Mouse (Mus musculus) gastrocnemius, postnatal 4 days (tissue): Measurements from ENCODE around the gene Edaradd. TPM values are rescaled to one million over a fixed set of nuclear protein-coding genes. Genes with fewer than 3 reads are reported as not detected.

ENCODE experiments used
- DNase-seq, 2 experiments: peaks; one replicate each; pipeline ENCODE4 v3.0.0; 2021 to 2022; ENCODE audit warnings: low spot score in 2 of 2, mixed read lengths in 2 of 2
- long read RNA-seq, 2 experiments: library from polyadenylated mRNA; stranded (forward); transcript quantifications; one replicate each; pipeline ENCODE4 v2.0.0; 2021
- total RNA-seq, 2 experiments: library from RNA; stranded (reverse); gene quantifications; 2 replicates each; pipeline ENCODE4 v1.2.3; 2021

Edaradd gene
- total RNA-seq, result under 1 TPM; 0.10 TPM
- long read RNA-seq, experiment 1, result 0 reads
- long read RNA-seq, experiment 2, result 0 reads

DNA sequence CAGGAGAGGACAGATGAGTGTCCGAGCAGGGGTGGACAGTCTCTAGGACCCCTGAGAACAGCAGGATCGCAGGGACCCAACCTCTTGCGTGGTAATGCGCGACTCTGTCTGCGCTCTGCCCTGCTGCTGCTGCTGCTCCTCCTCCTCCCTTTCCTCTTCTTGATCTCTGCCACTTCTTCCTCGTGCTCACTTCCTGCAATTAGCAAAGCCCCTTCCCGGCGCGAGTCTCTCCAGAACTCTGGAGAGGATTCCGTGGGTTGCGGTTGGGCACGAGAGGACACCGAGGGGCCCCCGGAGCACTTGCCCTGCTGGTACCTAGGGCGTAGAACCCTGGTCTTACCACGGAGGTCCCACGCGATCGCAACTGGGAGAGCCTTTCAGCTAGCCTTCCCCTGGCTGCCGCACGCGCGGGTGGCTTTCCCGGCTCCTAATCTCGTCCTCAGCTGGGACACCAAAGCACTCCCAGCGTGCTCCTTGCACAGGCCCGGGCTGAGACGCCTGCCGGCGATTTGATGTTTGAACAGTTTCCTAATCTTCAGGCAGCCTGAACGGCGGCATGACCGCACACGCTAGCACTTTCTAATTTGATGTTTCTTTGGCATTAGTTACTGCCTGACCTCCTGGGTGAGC lies at the start of gene Edaradd:
Gene Edaradd (minus strand): TSS at position 484 of the 630 bp plus-strand sequence.
- DNase-seq, result peak; percentile 31 to 59

DNA sequence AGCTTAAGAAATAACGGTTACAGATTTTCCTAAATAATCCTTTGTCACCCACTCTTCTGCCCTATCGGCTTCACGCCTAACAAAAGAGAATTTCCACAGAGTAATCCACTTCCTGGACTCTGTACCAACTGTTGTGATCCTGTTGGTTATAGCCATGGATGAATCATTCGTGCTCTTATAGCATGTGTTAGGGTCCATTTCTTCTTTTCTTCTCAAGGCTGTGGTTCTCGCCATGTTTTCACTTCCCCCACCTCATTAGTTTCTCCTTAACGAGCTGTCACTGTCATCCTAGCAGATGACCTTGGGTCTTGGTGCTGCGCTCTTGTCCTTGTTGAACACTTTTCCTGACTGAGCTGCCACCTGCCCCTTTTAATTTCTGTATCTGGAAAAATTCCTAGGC lies 49.5 kb upstream of the Edaradd start:
- no peak for DNase-seq

DNA sequence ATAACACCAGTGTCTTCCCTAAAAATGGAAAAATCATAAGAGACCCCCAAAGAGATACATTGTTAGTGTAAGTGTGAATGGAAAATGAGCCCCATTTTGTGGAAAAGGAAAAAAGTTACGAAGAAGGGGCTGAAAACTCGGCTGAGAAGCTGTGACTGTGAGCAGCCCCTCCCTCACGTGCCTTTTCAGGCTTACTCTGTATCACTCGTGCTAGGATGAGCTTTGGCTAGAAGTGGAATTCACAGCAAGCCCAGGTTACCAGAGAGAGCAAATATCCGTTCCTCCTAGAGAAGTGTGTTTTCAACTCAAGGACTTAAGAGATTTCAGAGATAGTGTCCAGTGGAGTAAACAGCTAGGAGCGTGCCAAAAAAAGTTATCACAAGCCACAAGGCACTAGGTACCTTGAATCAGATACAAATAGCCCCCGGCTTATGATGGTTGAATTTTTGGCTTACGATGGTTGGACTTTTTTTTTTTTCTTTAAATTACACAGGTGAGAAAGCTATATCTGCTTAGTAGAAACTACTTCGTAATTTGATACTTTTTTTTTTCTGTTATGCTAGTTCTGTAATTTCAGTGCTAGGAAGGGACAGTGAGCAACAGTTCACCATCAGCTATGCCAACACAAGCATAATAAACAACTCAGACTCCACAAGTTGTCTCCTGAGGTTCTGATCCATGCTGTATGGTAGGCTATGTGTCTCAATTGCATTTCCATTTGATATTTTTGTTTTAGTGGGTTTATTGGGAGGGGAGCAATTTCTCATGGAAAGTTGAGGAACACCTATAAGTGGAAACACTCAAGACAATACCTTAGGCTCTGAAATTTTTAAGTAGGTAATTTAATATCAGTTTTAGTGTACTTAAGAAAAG lies 48.6 kb upstream of the Edaradd start:
- DNase-seq, result no peak

DNA sequence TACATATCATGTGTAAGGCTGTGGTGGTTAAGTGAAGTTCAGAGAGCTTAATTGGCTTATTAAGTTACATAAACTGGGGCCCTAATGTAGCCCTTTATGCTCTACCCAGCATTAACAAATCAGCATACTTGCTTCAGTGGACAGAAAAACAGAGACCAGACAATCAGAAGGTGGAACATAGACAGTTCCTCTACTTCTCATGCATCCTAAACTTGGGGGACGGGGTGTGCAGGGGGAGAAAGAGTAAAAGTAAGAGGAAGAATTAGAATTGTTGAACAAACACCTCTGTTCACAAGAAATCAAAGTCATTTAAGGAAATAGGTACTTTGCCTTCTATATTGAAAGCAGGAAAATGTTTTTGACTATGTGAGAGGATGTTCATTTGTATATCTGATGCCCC lies 47.7 kb upstream of the Edaradd start:
- no peak for DNase-seq

DNA sequence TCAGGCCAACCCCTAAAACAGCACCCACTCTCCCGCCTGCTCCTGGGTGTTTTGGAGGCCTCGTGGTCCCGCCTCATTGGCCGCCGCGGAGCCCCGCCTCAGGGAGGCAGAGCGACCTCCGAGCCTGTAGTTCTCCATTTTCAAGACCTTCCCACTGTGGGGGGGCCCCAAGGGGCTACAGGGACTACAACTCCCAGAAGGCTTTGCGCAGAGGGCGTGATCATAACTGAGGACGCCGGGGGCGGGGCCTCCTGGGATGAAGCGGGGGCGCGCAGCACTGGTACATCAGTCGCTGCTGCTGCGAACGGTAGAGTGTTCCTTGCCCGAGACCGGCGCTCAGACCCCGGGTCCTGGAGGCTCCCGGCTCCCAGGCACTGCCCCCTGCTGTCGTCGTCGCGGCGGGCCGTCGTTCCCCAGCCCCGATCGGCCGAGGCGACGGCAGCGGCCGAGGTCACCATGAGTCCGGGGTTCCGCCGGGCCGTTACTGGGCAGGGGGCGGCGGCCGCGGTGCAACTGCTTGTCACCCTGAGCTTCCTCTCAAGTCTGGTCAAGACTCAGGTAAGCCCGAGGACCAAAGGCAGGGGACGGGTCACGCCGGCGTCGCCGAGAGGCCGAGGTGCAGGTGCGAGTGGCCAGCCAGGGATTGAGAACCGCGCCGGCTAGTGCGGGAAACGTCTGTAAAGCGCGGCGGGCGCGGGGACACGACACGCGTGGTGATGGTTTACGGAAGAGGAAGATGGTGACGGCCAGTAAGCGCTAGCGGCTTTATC lies 45.6 kb upstream of the Edaradd start, which contains the start of gene Ero1lb:
Gene Ero1lb (plus strand): TSS at position 254 of the 770 bp plus-strand sequence.
- DNase-seq, result peak; percentile 93 to 97

DNA sequence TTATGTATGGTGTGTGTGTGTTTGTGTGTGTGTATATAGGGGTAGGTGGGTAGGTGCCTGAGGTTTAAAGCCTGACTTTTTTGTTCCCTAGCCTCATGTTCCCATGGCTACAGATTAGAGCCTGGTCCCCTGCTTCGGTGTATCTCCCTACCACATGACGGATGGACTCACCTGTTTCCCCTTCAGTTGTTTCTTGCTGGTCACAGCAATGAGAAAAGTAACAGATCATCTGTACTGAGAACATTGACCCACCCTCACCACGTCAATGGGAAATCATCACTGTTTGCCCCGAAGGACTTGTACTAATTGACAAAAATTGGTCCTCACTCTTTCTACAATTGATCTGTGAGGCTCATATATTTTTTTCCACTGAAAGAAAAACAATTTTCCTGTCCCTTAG lies 42.0 kb upstream of the Edaradd start:
- DNase-seq, result no peak

DNA sequence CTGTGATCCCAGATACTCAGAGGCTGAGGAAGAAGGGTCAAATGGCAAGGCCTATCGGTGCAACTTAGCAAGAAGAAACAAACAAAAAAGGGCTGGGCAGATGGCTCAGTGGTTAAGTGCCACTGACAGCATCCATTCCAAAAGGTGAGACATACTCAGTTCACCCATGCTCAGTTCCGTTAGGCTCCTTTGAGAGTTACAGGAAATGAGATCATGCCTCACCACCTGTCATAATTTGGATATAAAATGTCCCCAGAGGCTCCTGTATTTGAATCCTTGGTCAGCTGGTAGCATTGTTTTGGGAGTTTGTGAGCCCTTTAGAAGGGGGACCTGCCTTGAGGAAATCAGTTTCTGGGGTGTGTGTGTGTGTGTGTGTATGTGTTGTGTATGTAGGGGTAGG lies 41.5 kb upstream of the Edaradd start:
- DNase-seq, result no peak

DNA sequence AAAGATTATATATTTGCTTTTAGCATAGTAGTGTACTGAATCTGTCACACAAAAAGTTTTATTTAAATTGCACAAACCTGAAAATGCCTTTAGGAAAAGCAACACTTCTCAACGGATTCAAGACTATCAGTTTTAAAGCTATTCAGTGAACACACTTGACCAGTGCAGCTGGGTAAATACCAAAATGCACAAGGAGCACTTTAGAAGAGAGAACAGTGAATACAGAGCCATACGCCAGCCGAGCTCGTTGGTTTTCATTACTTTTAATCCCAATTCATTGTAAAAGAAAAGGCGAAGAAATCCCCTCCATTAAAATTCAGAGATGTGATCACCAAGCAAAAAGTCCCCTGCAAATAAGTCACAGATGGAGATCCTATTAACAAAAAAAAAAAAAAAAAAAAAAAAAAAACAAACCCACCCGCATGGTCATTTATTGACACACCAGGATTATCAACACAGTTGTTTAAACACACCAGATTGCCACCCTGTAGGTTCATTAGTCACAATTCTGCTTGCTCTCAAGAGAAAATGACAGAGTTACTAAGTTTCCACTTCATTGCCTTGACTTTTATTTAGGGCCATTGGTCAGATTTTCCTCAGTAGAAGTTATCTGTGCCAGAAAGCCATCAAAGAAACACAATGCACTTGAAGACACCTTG lies 39.4 kb upstream of the Edaradd start:
- no peak for DNase-seq

DNA sequence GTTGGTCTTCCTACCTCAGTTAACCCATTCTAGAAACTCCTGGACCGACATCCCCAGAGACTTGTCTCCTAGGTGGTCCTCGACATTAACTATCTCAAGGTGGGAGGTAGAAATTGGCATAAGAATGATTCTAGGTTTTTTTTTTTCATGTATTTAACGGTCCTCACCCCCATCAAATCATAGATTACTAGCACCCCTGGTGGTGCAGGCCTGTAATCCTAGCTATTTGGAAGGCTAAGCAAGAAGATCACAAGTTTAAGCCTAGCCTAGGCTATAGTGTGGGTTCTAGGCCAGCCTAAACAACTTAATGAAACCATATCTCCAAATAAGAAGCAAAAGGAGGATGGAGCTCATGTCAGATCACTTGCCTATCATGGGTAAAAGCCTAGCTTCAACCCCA lies 38.8 kb upstream of the Edaradd start:
- DNase-seq, result no peak

DNA sequence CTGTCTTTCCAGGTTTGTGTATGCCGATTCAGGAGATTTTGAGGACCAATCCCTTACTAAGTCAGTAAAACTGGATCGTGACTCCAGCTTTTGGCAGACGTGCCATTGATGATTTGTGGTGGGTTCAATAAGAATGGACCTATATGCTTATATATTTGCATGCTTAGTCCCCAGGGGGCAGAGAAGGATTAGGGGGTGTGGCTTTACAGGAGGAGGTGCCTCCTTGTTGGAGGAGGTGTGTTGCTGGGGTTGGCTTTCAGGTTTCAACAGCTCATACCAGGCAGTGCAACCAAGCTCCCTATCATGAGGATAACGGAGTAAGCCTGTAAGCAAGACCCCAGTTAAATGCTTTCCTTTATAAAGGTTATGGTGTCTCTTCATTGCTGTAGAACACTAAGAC lies 34.0 kb upstream of the Edaradd start:
- DNase-seq, result no peak

DNA sequence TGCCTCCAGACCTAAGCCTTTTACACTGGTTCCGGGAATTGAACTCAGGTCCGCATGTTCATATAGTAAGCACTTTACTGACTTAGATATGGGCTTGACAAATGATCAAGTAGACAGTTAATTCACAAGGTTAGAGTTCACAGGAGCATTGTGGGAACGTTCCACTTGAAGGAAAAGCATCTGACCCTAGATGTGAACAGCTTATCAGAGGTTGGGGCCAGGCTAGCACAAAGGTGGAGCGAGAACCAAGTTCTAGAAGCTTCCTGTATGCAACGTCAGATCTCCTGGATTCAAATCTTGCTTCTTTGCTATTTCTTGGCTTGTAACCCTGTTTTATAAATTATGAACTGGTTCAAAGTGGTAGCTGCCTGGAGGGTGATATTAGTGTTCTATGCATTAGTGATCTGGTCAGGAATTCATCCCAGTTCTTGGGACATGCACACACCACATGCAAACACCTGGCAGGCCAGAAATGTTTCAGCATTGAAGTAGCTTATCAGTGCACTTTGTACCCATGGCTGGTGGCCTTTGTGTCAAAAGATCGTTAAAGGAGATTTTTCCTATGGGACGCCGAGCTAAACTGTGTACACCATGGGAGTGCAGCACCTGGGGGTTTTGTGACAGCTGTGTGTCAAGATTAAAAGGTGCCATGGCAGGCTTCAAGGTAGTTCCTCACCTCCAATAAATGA lies 23.8 kb upstream of the Edaradd start:
- no peak for DNase-seq

DNA sequence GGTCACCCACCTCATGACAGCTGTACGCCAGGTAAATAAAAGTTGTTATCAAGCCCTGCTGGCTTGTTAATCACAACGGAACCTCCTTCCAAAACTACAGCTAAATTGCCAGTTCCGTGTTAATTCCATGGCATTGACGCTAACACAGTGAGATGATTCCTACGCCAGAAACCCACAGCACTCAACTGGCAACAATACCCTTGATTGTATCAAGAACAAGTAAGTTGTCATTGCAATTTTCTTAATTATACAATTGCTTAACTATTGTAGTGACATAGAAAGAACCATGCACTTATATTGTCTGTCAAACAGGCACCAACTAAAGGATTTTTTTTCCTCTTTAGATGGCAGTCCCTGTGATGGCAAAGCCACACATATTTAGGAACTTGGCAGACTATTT lies 23.0 kb upstream of the Edaradd start:
- no peak for DNase-seq

DNA sequence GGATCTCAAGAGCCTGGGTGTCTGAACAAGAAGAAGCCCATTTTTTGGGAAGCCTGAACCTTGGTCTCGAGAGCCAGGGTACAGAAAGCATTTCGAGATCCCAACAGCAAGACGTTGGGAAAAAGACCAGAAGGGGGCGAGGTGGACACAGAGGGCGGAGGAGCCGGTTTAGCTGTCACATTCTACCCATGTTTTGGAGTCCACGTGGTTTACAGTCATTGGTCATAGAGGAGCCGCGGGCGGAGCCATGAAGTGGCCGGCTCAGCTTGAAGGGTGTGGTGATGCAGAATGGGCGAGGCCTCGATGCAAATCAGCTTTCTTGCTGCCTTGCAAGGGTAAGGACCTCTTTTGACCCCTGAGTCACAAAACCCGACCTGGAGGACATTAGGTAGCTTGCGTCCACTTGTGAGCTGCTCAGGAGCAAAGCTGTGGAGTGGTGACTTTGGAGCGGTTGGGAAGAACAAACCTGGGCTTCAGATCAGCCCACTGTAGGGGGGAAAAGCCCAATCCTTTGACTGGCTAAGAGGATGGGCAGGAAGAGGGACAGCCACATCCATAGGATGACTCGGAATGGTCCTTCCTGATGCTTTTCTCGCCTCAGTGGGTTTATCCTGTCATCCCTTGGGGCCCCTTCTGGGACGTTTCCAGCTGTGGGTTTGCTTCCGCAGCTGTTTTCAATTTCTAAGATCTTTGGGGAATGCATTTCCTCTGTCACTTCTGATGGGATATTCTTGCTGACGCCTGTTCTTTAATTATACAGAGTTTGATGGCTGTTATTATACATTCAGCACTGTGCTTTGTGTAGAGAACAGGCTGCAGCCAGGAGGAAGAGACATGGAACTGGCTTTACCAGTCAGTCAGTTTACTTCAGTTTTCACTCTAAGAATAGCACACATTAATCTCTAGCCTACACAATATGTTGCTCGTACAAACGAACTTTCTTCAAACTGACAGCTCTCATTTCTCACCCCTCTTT lies 22.1 kb upstream of the Edaradd start:
- peak in 1 of 2 experiments; percentile 37 for DNase-seq

DNA sequence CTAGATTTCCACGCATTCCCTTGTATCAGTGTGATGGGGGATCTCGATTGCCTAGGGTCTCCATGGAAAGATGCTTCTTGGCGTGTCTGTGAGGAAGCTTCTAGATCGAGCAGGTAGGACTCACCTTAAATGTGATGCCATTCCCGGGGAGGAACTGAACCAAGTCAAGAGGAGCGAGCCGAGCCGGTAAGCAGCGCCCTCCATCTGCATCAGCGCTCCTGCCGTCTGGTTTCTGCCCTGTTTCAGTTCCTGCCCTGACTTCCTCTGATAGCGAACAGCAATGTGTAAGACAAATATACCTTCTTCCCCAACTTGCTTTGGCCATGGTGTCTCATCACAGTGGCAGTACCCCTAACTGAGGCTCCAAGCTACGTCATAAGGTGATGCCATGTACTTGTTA lies 19.9 kb upstream of the Edaradd start:
- no peak for DNase-seq

DNA sequence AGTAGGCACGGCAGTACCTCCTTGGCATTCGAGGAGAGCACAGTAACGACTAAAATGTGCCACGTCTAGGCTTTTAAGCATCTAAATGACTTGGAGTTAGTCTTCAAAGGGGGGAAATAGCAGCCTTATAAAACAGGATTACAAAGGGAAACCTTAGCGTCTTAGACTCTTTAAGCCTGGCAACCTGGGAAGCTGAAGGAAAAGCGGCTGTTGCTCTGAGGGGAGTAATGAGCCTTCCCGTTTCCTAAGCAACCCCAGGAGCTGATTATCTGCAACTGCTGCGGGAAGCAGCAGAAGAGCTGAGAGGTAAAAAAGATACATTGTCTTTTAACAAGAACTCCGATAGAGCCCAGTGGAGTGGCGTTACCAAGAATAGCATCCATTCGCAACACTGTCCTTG lies 19.5 kb upstream of the Edaradd start:
- no peak for DNase-seq

DNA sequence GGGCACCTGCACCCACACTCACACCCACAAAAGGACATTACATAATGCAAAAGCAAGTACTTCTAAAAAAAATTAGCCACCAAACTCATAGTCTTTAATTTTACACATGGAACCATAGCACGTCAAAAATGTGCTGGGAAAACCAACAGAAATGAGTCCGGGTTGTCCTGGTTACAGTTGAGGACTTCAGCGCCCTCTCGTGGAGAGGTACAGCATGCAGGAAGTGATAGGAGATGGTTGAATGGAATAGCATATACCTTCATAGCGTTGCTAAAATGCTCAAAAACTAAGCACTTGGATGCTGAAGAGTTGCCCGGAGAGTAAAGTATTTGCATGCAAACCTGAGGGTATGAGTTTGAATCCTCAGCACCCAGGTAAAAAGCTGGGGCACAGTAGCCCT lies 17.7 kb upstream of the Edaradd start:
- peak in 1 of 2 experiments; percentile 21 for DNase-seq

DNA sequence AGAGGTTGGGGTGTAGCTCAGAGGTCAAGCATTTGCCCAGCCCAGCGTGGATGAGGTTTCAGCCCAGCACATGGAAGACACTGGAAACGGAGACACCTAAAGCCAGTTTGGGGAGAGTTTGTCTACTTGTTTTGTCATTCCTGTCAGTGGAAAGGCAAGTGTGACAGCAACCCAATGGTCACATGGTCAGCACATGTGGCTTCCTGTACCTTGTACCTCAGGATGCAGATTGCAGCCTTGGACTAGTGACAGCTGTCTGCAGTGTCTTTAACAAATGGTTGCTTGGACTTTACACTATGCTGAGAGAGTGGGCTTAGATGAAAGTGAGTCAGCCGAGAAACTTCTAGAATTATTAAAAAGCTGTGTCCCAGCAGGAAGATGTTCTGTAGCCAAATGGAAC lies 14.4 kb upstream of the Edaradd start:
- no peak for DNase-seq

DNA sequence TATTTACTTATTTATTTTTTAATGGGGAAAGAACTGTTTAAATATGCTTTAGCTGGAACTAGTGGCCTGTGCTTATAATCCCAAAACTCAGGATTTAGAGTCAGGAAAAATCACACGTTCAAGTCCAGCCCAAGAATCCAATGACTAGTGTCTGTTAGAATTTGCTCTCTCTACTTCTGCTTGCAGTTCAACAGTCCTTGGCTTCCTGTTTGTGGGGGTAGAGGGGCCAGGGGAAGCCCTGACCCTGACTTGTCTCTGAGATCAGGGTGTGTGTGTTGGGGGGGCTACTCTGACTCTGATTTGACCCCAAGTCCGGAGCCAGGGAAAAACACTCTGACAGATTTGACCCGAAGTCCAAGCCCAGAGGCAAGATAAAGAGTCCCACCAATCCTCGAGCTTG lies 5.4 kb upstream of the Edaradd start:
- no peak for DNase-seq

DNA sequence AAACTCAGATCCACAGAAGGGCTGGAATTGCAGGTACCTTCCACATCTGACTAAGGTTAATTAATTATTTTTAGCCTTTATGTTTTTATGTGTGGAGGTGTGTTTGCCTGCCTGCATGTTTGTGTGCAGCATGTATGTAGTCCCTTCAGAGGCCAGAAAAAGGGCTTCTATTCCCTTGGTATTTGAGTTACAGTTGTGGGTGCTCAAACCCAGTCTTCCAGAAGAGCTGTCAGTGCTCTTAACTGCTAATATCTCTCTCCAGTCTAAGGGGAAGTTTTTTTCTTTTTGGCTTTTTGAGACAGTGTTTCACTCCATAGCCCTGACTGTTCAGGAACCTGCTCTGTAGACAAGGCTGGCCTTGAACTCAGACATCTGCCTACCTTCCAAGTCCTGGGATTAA lies 2.1 kb upstream of the Edaradd start:
- DNase-seq, result no peak
